13 mouse cellular contexts compared by ENCODE assay signal in genomic region chr6:31021776-31022175, GRCm38 (mm10).
"Had no signal": no experiment of that assay in that cellular context is flagged by ENCODE, and none has a peak within 500 bp of the region (broad histone marks: within the 10 kb centered on the region; RNA-seq: fewer than 3 reads in every experiment).

No protein-coding gene starts in this region.

- DNase-seq: gastrocnemius, adult 2 months; gastrocnemius, postnatal 10 days; gastrocnemius, postnatal 25 days; heart, adult 2 months; heart, postnatal 14 days; heart, postnatal 4 days; kidney, adult 18-20 months; kidney, adult 8-10 months; kidney, postnatal 10 days; kidney, postnatal 25 days; kidney, postnatal 4 days; liver; liver, embryonic 13.5 days had no signal
